Mouse (Mus musculus): ENCODE results near the gene Ppp1r13l. TPM values are rescaled to one million over a fixed set of nuclear protein-coding genes. Genes with fewer than 3 reads are reported as not detected.
A peak's percentile ranks its signal among the peaks of the same experiment; 100 is the strongest.

Gene Ppp1r13l
- polyA plus RNA-seq (2016; fragmentation: Nextera tagmentation; extraction: Ambion mirVana) = 4.8 and 5.3 TPM in 2 replicates

DNA sequence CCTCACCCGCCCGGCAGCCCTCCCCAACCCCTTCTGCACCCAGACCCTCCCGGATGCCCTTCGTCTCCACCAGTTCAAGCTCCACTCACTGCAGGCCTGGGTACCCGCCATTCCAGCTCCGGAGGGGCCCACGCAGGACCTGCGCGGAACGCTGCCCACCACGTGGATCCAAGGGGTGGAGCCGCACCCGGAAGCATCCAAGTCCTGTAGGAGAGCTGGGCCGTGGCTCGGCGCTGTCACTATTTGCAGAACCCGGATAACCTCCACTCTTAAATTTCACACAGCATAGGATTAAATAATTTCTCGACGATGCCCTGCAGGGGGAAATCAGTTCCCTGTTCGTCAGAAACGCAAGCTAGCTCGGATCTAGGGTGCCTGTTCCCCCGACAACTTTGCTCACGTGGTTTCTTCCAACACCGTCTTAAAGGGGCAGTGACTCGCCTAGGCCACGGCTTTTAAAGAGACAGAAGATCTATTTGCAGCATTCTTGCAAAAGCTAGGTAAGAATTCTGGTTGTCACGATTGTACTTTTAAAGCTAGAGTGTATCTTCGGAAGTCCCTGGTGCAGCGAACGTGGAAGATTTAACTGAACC is at the start of gene Ppp1r13l, which contains the start of gene Cd3eap:
Ppp1r13l (plus strand) TSS at position 451 of the 593 bp plus-strand sequence.
Cd3eap (minus strand) TSS at position 185 of the 593 bp plus-strand sequence.
- WGBS = under 1% methylated on average over 31 of the region's 31 CpGs
- peak within 1 kb of the TSS; percentile 97 for H3K4me2 ChIP-seq
- peak; percentile 77 for ATAC-seq (ENCODE audit: low FRiP score)
- H3K27ac ChIP-seq = peak within 1 kb of the TSS; percentile 47; the same call in 1 of the 2 replicates
- peak within 1 kb of the TSS; percentile 73 for H3K9ac ChIP-seq
- peaks cover 31% of the 10 kb centered on the region for H3K36me3 ChIP-seq (replicated peaks)
- H3K4me1 ChIP-seq = peaks cover 46% of the 10 kb centered on the region
- peak within 1 kb of the TSS; percentile 66 for H3K4me3 ChIP-seq (replicated peaks)
- no peaks in the 10 kb centered on the region for H3K9me3 ChIP-seq
- H3K27me3 ChIP-seq = peaks cover 16% of the 10 kb centered on the region

DNA sequence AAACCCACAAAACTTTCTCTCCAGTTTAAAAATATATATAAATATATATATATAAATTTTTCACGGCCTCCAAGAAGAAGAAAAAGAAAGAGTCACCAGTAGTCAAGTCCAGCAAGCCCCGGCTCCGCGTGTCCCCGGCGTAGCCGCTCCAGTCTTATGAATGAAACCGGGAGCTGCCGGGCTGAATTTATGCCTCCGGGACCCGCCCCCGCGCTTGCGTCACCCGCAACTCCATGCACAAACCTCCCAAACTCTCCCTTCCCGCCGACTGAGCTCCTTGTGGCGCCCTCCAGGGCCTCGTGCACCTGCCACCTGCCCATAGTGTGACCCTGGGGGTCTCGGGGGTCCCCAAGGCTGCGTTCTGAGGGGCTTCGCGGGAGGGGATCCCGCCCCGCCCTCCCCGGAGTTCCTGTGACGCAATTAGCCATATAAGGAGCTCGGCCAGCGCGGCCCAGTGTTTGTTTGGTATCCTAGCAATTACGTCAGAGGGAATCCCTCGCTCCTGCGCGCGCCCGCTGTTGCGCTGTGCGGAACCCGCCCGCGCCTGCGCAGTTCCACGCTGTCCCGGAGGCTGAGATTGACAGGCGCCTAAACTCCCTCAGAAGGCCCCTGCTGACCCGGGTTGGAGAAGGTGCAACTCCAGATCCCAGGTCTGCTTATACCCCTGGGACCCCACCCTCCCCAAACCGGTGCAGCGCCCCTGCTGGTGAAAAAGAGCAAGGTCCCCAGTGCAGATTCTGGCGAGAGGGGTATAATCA is 49.5 kb upstream of the Ppp1r13l start, which contains the start of gene Fosb:
Fosb (minus strand) TSS at position 168 of the 758 bp plus-strand sequence.
- Histone ChIP-seq H3K36me3 (replicated peaks) (no peaks in the 10 kb centered on the region), H3K9me3 (no peaks in the 10 kb centered on the region), H3K27ac (no peak within 1 kb of the TSS), H3K9ac (peak within 1 kb of the TSS; percentile 47), H3K4me2 (peak within 1 kb of the TSS; percentile 94), H3K4me1 (peaks cover 29% of the 10 kb centered on the region), H3K27me3 (peaks cover 61% of the 10 kb centered on the region), H3K4me3 (replicated peaks) (peak within 1 kb of the TSS; percentile 63)
- ATAC-seq (ENCODE audit: low FRiP score) = peak; percentile 90
- under 1% methylated on average over 49 of the region's 49 CpGs for WGBS

DNA sequence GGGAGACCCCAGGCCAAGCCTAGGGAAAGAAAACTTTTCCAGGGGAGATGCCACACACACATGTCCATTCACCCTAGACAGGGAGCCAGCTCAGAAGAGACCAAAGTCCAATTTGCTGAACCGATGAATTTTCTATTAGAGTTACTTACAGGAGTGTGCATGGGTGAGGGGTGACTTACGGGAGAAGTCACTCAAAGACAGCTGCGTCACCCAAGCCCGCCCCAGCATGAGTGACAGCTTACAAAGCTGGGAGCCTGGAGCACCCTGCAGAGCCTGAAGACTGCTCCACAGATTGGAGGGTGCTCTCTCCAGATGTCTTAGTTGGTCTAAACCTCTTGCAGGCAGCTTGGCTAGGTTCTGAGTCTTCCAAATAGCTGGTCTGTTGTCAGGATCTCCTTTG is 47.6 kb upstream of the Ppp1r13l start:
- Histone ChIP-seq H3K9ac (no peak overlapping the region), H3K4me3 (replicated peaks) (no peak overlapping the region), H3K9me3 (no peaks in the 10 kb centered on the region), H3K27ac (no peak overlapping the region), H3K27me3 (peaks cover 50% of the 10 kb centered on the region), H3K4me2 (no peak overlapping the region), H3K36me3 (replicated peaks) (no peaks in the 10 kb centered on the region), H3K4me1 (peaks cover 31% of the 10 kb centered on the region)
- 36% methylated on average over 4 of the region's 4 CpGs for WGBS
- no peak for ATAC-seq (ENCODE audit: low FRiP score)

DNA sequence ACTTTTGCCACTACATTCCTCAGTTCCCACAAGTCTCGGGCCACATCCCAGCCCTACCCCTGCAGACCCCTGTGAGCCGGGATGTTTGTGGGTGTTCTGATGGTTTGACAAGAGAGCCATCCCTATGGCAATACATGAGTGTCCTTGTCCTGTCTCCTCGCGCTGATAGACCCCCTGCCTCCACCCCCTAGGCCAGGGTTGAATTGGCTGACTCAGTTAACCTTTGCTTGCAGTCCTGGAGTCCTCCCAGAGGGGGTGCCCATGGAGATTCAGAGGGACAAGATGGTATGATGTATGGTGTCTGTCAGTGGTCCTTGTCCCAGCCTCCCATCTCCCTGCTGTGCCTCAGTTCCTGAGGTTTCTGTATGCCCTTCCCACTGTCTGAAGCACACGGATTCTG is 45.5 kb upstream of the Ppp1r13l start:
- Histone ChIP-seq H3K27ac (no peak overlapping the region), H3K4me1 (peaks cover 20% of the 10 kb centered on the region), H3K27me3 (peaks cover 51% of the 10 kb centered on the region), H3K4me2 (no peak overlapping the region), H3K9ac (no peak overlapping the region), H3K4me3 (replicated peaks) (no peak overlapping the region), H3K36me3 (replicated peaks) (no peaks in the 10 kb centered on the region), H3K9me3 (no peaks in the 10 kb centered on the region)
- 47% methylated on average over 5 of the region's 5 CpGs for WGBS
- ATAC-seq (ENCODE audit: low FRiP score) = no peak

DNA sequence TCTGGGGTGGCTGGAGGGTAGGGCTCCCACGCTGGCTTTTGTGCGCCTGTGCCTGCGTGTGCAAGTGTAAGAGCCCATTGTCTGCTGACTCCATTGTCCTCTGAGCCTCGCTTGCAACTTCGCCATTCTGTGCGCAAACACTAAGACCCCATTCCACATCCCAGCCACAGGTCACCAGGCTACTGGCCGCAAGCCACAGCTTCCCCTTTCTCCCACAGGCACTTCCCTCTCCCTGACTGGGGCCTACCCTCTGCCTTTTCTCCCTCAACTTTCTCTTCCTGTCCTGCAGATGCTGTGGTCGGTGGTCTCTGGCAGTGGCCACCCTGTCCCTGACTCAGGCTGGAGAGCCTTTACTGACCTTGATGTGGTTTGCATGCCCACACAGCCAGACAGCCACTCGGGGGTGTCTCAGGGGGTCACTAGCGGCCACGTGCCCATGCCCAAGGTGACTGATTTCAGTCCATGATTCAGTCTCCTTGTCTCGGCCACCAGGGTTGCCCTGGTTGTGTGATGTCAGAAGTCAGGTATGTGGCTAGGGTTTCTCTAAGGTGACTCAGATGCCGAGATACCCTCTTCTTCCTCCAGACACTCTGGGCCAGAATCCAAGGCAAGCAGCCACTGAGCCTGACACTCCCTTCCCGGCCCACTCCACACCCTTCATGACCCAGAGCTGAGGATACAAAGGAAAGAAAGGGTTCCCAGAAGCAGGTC is 42.9 kb upstream of the Ppp1r13l start:
- H3K9me3 ChIP-seq = no peaks in the 10 kb centered on the region
- peaks cover 49% of the 10 kb centered on the region for H3K27me3 ChIP-seq
- no peaks in the 10 kb centered on the region for H3K36me3 ChIP-seq (replicated peaks)
- H3K4me1 ChIP-seq = peaks cover 19% of the 10 kb centered on the region
- H3K4me2 ChIP-seq = no peak overlapping the region
- no peak overlapping the region for H3K9ac ChIP-seq
- no peak overlapping the region for H3K27ac ChIP-seq
- 41% methylated on average over 14 of the region's 14 CpGs for WGBS
- H3K4me3 ChIP-seq (replicated peaks) = no peak overlapping the region
- no peak for ATAC-seq (ENCODE audit: low FRiP score)

DNA sequence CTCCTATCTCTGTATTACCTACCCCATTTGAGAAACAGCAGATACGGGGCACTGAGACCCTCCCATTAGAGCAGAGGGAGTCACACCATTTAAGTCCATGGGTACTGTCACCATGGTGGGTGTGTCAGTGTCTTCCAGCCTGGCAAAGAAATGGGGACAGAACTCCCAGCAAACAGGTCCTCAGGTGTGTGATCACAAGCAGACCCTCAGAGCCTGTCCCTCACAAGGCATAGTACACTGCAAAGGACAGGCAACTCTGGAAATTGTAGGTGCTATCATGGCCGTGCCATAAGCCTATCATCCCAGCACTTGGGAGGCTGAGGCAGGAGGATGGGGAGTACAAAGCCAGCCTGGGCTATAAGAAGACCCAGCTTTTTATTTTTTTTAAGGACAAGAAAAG is 41.3 kb upstream of the Ppp1r13l start:
- Histone ChIP-seq H3K4me3 (replicated peaks) (no peak overlapping the region), H3K27ac (no peak overlapping the region), H3K9ac (no peak overlapping the region), H3K27me3 (peaks cover 44% of the 10 kb centered on the region), H3K4me2 (no peak overlapping the region), H3K9me3 (no peaks in the 10 kb centered on the region), H3K4me1 (peaks cover 19% of the 10 kb centered on the region), H3K36me3 (replicated peaks) (no peaks in the 10 kb centered on the region)
- no peak for ATAC-seq (ENCODE audit: low FRiP score)
- WGBS = 74% methylated on average over 2 of the region's 2 CpGs

DNA sequence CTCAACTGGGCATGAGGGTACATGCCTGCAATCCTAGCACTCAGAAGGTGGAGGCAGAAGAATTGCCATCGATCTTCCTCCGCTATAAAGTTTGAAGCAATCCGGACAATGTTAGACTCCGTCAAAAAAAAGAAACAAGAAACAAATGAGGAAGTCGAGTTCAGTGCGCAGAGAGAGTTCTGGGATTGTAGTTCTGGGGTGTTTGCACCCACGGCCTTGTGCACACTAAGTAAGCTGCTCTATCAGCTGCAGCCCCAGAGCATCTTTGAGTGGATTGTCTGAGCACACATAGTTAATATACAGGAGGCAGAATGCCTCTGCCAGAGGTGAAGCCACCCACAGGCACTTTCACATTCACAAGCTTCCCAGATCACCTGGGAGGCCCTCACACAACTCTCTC is 40.9 kb upstream of the Ppp1r13l start:
- Histone ChIP-seq H3K9me3 (no peaks in the 10 kb centered on the region), H3K27ac (no peak overlapping the region), H3K27me3 (peaks cover 41% of the 10 kb centered on the region), H3K36me3 (replicated peaks) (no peaks in the 10 kb centered on the region), H3K4me3 (replicated peaks) (no peak overlapping the region), H3K4me2 (no peak overlapping the region), H3K4me1 (peaks cover 19% of the 10 kb centered on the region), H3K9ac (no peak overlapping the region)
- 83% methylated on average over 7 of the region's 7 CpGs for WGBS
- ATAC-seq (ENCODE audit: low FRiP score) = no peak

DNA sequence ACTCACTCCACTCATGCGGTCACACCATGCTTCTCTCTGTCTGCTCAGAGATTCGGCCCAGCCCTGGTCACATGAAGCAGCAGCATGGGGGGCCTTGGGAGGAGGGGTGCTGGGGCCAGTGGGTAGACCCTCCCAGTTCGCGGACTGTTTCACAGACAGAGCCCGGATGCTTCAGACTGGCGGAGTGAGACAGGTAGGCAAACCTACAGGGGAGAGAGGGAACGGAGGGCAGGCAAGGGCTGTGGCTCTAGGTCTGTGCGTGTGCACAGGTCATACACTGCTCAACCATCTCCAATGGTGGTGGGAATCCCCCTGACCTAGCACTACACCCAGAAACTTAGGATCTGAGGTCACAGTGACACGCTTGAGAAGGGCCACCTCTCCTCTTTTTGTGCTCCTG is 40.1 kb upstream of the Ppp1r13l start:
- H3K36me3 ChIP-seq (replicated peaks) = no peaks in the 10 kb centered on the region
- H3K9ac ChIP-seq = peak overlapping the region; percentile 56
- H3K9me3 ChIP-seq = no peaks in the 10 kb centered on the region
- peak; percentile 69 for ATAC-seq (ENCODE audit: low FRiP score)
- H3K4me3 ChIP-seq (replicated peaks) = peak overlapping the region; percentile 50
- WGBS = 22% methylated on average over 9 of the region's 9 CpGs
- peaks cover 19% of the 10 kb centered on the region for H3K4me1 ChIP-seq
- H3K4me2 ChIP-seq = peak overlapping the region; percentile 80
- no peak overlapping the region for H3K27ac ChIP-seq
- peaks cover 38% of the 10 kb centered on the region for H3K27me3 ChIP-seq

DNA sequence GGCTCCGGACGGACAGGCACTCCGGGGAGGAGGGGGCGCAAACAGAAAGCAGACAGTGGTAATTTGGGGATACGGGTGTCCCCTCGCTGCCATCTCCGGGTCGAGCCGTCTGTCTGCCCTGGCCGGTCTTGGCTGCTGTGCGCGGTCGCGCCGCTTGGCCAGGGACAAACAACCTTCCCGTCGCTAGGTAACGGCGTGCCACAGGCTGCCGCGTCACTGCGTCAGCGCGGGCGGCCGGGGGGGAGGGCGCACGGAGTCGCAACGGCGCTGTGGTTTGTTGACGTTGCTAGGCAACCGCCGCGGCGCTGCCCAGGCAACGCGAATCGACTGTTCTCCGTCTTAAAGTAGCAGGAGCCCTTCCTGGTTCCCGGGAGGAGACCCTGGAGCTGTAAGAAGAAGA is 39.6 kb upstream of the Ppp1r13l start:
- WGBS = under 1% methylated on average over 41 of the region's 41 CpGs
- H3K36me3 ChIP-seq (replicated peaks) = no peaks in the 10 kb centered on the region
- peak; percentile 96 for ATAC-seq (ENCODE audit: low FRiP score)
- H3K27me3 ChIP-seq = peaks cover 33% of the 10 kb centered on the region
- peak overlapping the region; percentile 56 for H3K9ac ChIP-seq
- peak overlapping the region; percentile 50 for H3K4me3 ChIP-seq (replicated peaks)
- no peaks in the 10 kb centered on the region for H3K9me3 ChIP-seq
- peaks cover 19% of the 10 kb centered on the region for H3K4me1 ChIP-seq
- H3K4me2 ChIP-seq = peak overlapping the region; percentile 80
- H3K27ac ChIP-seq = 0 out of 2 replicates have a peak overlapping the region, but pooled peaks have one; percentile 14

DNA sequence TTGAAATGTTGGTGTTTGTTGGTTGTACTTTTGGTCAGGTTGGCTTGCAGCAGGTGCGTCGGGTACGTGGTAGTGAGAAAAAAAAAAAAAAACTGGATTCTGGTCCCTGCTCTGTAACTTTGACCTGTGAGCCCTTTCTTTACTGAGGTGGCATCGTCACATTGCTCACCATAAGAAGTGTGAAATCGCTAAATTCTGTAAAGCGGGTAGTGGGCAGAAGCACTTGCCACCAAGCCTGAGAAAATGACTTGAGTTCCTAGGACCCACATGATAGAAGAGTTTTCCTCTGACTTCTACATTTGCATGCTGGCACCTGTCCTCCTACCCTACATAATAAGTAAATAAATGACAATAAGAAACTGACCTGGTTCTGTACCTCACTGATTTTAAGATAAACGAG is 38.9 kb upstream of the Ppp1r13l start:
- Histone ChIP-seq H3K27ac (0 out of 2 replicates have a peak overlapping the region, but pooled peaks have one; percentile 14), H3K9me3 (no peaks in the 10 kb centered on the region), H3K4me1 (peaks cover 20% of the 10 kb centered on the region), H3K36me3 (replicated peaks) (no peaks in the 10 kb centered on the region), H3K4me3 (replicated peaks) (no peak overlapping the region), H3K4me2 (peak overlapping the region; percentile 80), H3K27me3 (peaks cover 29% of the 10 kb centered on the region), H3K9ac (no peak overlapping the region)
- no peak for ATAC-seq (ENCODE audit: low FRiP score)
- 41% methylated on average over 7 of the region's 7 CpGs for WGBS

DNA sequence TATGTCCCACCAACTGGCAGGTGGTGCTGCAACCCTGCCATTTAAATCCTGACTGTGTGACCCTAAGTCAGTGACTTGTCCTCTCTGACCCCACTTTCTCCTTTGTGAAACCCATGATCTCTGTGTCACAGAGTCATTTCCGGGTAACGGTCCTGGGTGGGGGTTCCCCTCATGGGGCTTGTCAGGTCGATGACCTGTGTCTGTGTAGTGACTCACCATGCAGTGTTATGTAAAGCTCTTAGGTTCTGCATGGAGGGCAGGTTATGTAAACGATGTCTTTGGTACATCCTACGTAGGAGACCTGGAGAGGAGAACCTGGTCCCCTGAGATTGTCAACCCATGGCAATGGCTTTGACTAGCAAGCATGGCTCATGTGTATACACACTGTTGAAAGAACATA is 38.1 kb upstream of the Ppp1r13l start:
- peaks cover 29% of the 10 kb centered on the region for H3K27me3 ChIP-seq
- no peak overlapping the region for H3K4me2 ChIP-seq
- WGBS = 73% methylated on average over 5 of the region's 5 CpGs
- no peaks in the 10 kb centered on the region for H3K9me3 ChIP-seq
- no peak overlapping the region for H3K4me3 ChIP-seq (replicated peaks)
- H3K36me3 ChIP-seq (replicated peaks) = no peaks in the 10 kb centered on the region
- ATAC-seq (ENCODE audit: low FRiP score) = no peak
- H3K9ac ChIP-seq = no peak overlapping the region
- H3K27ac ChIP-seq = no peak overlapping the region
- peaks cover 25% of the 10 kb centered on the region for H3K4me1 ChIP-seq

DNA sequence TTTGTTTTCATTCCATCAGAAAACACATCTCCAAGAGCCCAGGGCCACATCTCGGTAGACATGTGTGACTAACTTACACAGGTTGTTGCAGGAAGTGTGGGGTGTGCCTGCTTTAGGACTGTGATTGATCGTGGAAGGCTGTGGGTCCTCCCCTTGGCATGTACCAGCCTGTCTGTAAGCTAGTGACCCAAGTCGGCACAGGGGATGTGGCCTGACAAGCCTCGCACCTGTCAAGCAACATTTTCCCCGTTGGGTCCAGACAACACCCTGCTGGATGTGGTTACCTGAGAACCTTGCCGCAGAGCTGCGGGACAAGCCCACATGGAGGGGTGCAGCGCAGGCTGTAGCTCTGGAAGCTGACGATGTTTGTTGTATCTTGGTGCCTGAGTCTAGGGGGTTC is 37.1 kb upstream of the Ppp1r13l start:
- no peak overlapping the region for H3K27ac ChIP-seq
- no peak overlapping the region for H3K9ac ChIP-seq
- ATAC-seq (ENCODE audit: low FRiP score) = no peak
- peaks cover 22% of the 10 kb centered on the region for H3K27me3 ChIP-seq
- no peak overlapping the region for H3K4me3 ChIP-seq (replicated peaks)
- H3K36me3 ChIP-seq (replicated peaks) = no peaks in the 10 kb centered on the region
- H3K4me2 ChIP-seq = no peak overlapping the region
- 63% methylated on average over 9 of the region's 9 CpGs for WGBS
- H3K4me1 ChIP-seq = peaks cover 33% of the 10 kb centered on the region
- no peaks in the 10 kb centered on the region for H3K9me3 ChIP-seq
